Mouse (Mus musculus): ENCODE measurements around the gene Cacna1d. TPM values are rescaled to one million over a fixed set of nuclear protein-coding genes. Genes with fewer than 3 reads are reported as not detected.
A peak's percentile ranks its signal among the peaks of the same experiment; 100 is the strongest.

Gene Cacna1d
- polyA plus RNA-seq, 1 experiment from 2014 or later: 0.12 TPM

- Histone ChIP-seq H3K9ac (ENCODE audit: low read depth, low read length) (no peak overlapping the region), H3K36me3 (ENCODE audit: control insufficient read depth, insufficient read depth) (no peaks in the 10 kb centered on the region), H3K4me3 (ENCODE audit: low read depth, low read length) (no peak overlapping the region), H3K27me3 (ENCODE audit: control insufficient read depth, insufficient read depth, low read depth, low read length) (no peaks in the 10 kb centered on the region), H3K27ac (ENCODE audit: low read length) (no peak overlapping the region), H3K9me3 (replicated peaks; ENCODE audit: control insufficient read depth, low read length) (no peaks in the 10 kb centered on the region), H3K4me1 (ENCODE audit: control insufficient read depth, low read depth, low read length) (peaks cover 8% of the 10 kb centered on the region), H3K4me2 (ENCODE audit: low read depth, low read length) (no peak overlapping the region)
- WGBS (ENCODE audit: insufficient replicate concordance): 56% methylated on average over 4 of the region's 4 CpGs
- ATAC-seq (ENCODE audit: low read depth): no peak
These were observed 233.6 kb downstream of the Cacna1d start for GRCm38 (mm10) chr14:30257626-30258025.

DNA sequence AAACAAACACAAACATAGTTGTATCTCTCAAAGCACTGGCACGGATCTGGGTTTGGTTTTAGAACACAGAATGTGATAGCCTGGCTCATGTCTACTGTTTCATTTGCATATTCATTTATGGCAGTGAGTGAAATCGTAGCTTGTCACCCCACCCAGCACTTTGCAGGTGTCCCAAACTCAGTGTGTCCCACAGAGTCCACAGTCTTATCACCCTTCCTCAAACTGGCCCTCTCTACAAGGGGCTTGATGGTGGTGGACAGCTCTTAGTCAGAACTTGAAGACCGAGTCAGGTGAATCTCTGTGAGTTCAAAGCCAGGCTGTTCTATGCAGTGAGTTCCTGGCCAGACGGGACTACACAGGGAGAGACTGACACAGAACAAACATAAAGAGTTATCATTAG lies 234.8 kb downstream of the Cacna1d start:
- Histone ChIP-seq H3K4me1 (ENCODE audit: control insufficient read depth, low read depth, low read length) (peaks cover under 1% of the 10 kb centered on the region), H3K9me3 (replicated peaks; ENCODE audit: control insufficient read depth, low read length) (no peaks in the 10 kb centered on the region), H3K4me2 (ENCODE audit: low read depth, low read length) (no peak overlapping the region), H3K36me3 (ENCODE audit: control insufficient read depth, insufficient read depth) (no peaks in the 10 kb centered on the region), H3K9ac (ENCODE audit: low read depth, low read length) (no peak overlapping the region), H3K27ac (ENCODE audit: low read length) (no peak overlapping the region), H3K27me3 (ENCODE audit: control insufficient read depth, insufficient read depth, low read depth, low read length) (no peaks in the 10 kb centered on the region), H3K4me3 (ENCODE audit: low read depth, low read length) (no peak overlapping the region)
- WGBS (ENCODE audit: insufficient replicate concordance): 44% methylated on average over 4 of the region's 4 CpGs
- ATAC-seq (ENCODE audit: low read depth): no peak

GRCm38 (mm10) chr14:30255701-30256400 lies 235.4 kb downstream of the Cacna1d start:
- Histone ChIP-seq H3K36me3 (ENCODE audit: control insufficient read depth, insufficient read depth) (no peaks in the 10 kb centered on the region), H3K27ac (ENCODE audit: low read length) (no peak overlapping the region), H3K4me3 (ENCODE audit: low read depth, low read length) (no peak overlapping the region), H3K4me2 (ENCODE audit: low read depth, low read length) (no peak overlapping the region), H3K4me1 (ENCODE audit: control insufficient read depth, low read depth, low read length) (no peaks in the 10 kb centered on the region; the same call in 1 of the 2 replicates), H3K27me3 (ENCODE audit: control insufficient read depth, insufficient read depth, low read depth, low read length) (no peaks in the 10 kb centered on the region), H3K9me3 (replicated peaks; ENCODE audit: control insufficient read depth, low read length) (no peaks in the 10 kb centered on the region), H3K9ac (ENCODE audit: low read depth, low read length) (no peak overlapping the region)
- ATAC-seq (ENCODE audit: low read depth): no peak
- WGBS (ENCODE audit: insufficient replicate concordance): 68% methylated on average over 12 of the region's 12 CpGs

- WGBS (ENCODE audit: insufficient replicate concordance): 51% methylated on average over 4 of the region's 4 CpGs
- Histone ChIP-seq H3K4me1 (ENCODE audit: control insufficient read depth, low read depth, low read length) (no peaks in the 10 kb centered on the region; the same call in 1 of the 2 replicates), H3K4me3 (ENCODE audit: low read depth, low read length) (no peak overlapping the region), H3K36me3 (ENCODE audit: control insufficient read depth, insufficient read depth) (no peaks in the 10 kb centered on the region), H3K9me3 (replicated peaks; ENCODE audit: control insufficient read depth, low read length) (no peaks in the 10 kb centered on the region), H3K27ac (ENCODE audit: low read length) (no peak overlapping the region), H3K9ac (ENCODE audit: low read depth, low read length) (no peak overlapping the region), H3K4me2 (ENCODE audit: low read depth, low read length) (no peak overlapping the region), H3K27me3 (ENCODE audit: control insufficient read depth, insufficient read depth, low read depth, low read length) (no peaks in the 10 kb centered on the region)
- ATAC-seq (ENCODE audit: low read depth): no peak
These were observed 236.5 kb downstream of the Cacna1d start for GRCm38 (mm10) chr14:30254776-30255175.

DNA sequence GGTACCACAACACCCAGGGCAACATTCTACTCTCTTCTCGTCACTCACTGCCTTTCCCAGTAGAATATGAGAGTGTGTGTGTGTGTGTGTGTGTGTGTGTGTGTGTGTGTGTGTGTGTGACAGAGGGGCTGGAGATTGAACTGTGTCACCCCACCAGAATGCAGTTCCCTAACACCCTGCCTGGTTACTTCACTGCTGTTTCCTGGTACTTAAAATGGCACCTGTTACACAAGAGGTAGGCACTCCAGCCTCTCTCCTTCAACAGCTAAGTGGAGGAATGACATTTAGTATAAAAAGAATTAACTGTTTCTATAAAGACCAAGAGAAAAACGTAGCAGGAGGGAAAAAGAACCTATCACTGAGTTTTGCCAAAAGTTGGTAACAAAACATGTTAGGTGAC lies 238.4 kb downstream of the Cacna1d start:
- Histone ChIP-seq H3K9me3 (replicated peaks; ENCODE audit: control insufficient read depth, low read length) (no peaks in the 10 kb centered on the region), H3K4me3 (ENCODE audit: low read depth, low read length) (no peak overlapping the region), H3K4me2 (ENCODE audit: low read depth, low read length) (no peak overlapping the region), H3K9ac (ENCODE audit: low read depth, low read length) (no peak overlapping the region), H3K36me3 (ENCODE audit: control insufficient read depth, insufficient read depth) (no peaks in the 10 kb centered on the region), H3K4me1 (ENCODE audit: control insufficient read depth, low read depth, low read length) (no peaks in the 10 kb centered on the region; the same call in 1 of the 2 replicates), H3K27me3 (ENCODE audit: control insufficient read depth, insufficient read depth, low read depth, low read length) (no peaks in the 10 kb centered on the region), H3K27ac (ENCODE audit: low read length) (no peak overlapping the region)
- WGBS (ENCODE audit: insufficient replicate concordance): 35% methylated on average over 2 of the region's 2 CpGs
- ATAC-seq (ENCODE audit: low read depth): no peak

DNA sequence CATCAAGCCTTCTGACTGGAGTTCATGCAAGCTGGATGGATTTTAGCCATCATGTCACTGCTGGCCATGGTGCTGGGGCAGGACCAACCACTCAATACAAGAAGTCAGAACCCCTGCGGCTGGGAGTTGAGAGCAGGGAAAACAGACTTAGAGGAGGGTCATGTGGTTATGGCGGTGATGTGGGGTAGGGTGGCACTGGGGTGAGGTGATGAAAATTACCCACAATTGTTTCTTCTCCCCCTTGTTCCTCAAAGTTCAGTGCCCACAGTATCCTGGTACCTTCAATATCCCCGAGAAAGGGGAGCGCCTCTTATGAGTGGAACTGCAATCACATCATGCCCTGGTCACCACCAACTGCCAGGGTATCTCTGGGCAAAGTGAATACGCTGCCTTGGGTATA lies 239.9 kb downstream of the Cacna1d start:
- H3K4me2 ChIP-seq (ENCODE audit: low read depth, low read length): no peak overlapping the region
- H3K27ac ChIP-seq (ENCODE audit: low read length): no peak overlapping the region
- no peaks in the 10 kb centered on the region; the same call in 1 of the 2 replicates for H3K4me1 ChIP-seq (ENCODE audit: control insufficient read depth, low read depth, low read length)
- no peak overlapping the region for H3K9ac ChIP-seq (ENCODE audit: low read depth, low read length)
- no peaks in the 10 kb centered on the region for H3K27me3 ChIP-seq (ENCODE audit: control insufficient read depth, insufficient read depth, low read depth, low read length)
- no peaks in the 10 kb centered on the region for H3K9me3 ChIP-seq (replicated peaks; ENCODE audit: control insufficient read depth, low read length)
- no peaks in the 10 kb centered on the region for H3K36me3 ChIP-seq (ENCODE audit: control insufficient read depth, insufficient read depth)
- no peak overlapping the region for H3K4me3 ChIP-seq (ENCODE audit: low read depth, low read length)
- WGBS (ENCODE audit: insufficient replicate concordance): 65% methylated on average over 5 of the region's 5 CpGs
- ATAC-seq (ENCODE audit: low read depth): no peak

DNA sequence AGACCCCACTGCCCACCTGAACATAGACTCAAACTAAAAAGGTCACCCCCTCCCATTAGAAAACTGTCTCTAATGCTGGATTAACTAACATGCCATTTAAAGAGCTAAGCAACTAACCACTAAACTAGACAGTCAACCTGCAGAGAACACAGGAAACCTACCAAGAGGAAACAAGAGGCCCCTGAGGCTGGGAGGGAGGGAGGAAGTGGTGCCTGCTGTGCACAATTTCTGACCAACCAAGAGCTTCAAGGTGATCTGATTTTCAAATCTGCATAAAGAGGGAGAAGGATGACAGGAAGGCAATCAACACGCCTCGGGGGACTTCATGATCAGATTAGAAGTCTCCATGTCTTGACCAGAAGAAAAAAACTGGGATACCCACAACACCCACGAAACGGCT lies 241.7 kb downstream of the Cacna1d start:
- Histone ChIP-seq H3K4me2 (ENCODE audit: low read depth, low read length) (no peak overlapping the region), H3K9me3 (replicated peaks; ENCODE audit: control insufficient read depth, low read length) (no peaks in the 10 kb centered on the region), H3K9ac (ENCODE audit: low read depth, low read length) (no peak overlapping the region), H3K4me1 (ENCODE audit: control insufficient read depth, low read depth, low read length) (no peaks in the 10 kb centered on the region; the same call in 1 of the 2 replicates), H3K27ac (ENCODE audit: low read length) (peak overlapping the region; percentile 41; the same call in 1 of the 2 replicates), H3K4me3 (ENCODE audit: low read depth, low read length) (no peak overlapping the region), H3K27me3 (ENCODE audit: control insufficient read depth, insufficient read depth, low read depth, low read length) (no peaks in the 10 kb centered on the region), H3K36me3 (ENCODE audit: control insufficient read depth, insufficient read depth) (no peaks in the 10 kb centered on the region)
- no peak for ATAC-seq (ENCODE audit: low read depth)
- 21% methylated on average over 4 of the region's 4 CpGs for WGBS (ENCODE audit: insufficient replicate concordance)

GRCm38 (mm10) chr14:30248811-30249210 lies 242.4 kb downstream of the Cacna1d start:
- ATAC-seq (ENCODE audit: low read depth): no peak
- no peak overlapping the region for H3K27ac ChIP-seq (ENCODE audit: low read length)

GRCm38 (mm10) chr14:30248121-30248520 lies 243.1 kb downstream of the Cacna1d start:
- Histone ChIP-seq H3K9ac (ENCODE audit: low read depth, low read length) (no peak overlapping the region), H3K4me1 (ENCODE audit: control insufficient read depth, low read depth, low read length) (peaks cover 14% of the 10 kb centered on the region), H3K9me3 (replicated peaks; ENCODE audit: control insufficient read depth, low read length) (no peaks in the 10 kb centered on the region), H3K27me3 (ENCODE audit: control insufficient read depth, insufficient read depth, low read depth, low read length) (no peaks in the 10 kb centered on the region), H3K27ac (ENCODE audit: low read length) (no peak overlapping the region), H3K36me3 (ENCODE audit: control insufficient read depth, insufficient read depth) (no peaks in the 10 kb centered on the region), H3K4me3 (ENCODE audit: low read depth, low read length) (no peak overlapping the region), H3K4me2 (ENCODE audit: low read depth, low read length) (no peak overlapping the region)
- 22% methylated on average over 8 of the region's 8 CpGs for WGBS (ENCODE audit: insufficient replicate concordance)
- no peak for ATAC-seq (ENCODE audit: low read depth)

More at GRCm38 (mm10) chr14:30248811-30249210, 242.4 kb downstream of the Cacna1d start:
- Histone ChIP-seq H3K9me3 (replicated peaks; ENCODE audit: control insufficient read depth, low read length) (no peaks in the 10 kb centered on the region), H3K4me3 (ENCODE audit: low read depth, low read length) (no peak overlapping the region), H3K4me2 (ENCODE audit: low read depth, low read length) (no peak overlapping the region), H3K9ac (ENCODE audit: low read depth, low read length) (no peak overlapping the region), H3K4me1 (ENCODE audit: control insufficient read depth, low read depth, low read length) (peaks cover 7% of the 10 kb centered on the region; the same call in 1 of the 2 replicates), H3K27me3 (ENCODE audit: control insufficient read depth, insufficient read depth, low read depth, low read length) (no peaks in the 10 kb centered on the region), H3K36me3 (ENCODE audit: control insufficient read depth, insufficient read depth) (no peaks in the 10 kb centered on the region)
- 57% methylated on average over 4 of the region's 4 CpGs for WGBS (ENCODE audit: insufficient replicate concordance)
